Mouse (Mus musculus): ENCODE results near the gene Cdkal1. TPM values are rescaled to one million over a fixed set of nuclear protein-coding genes. Genes with fewer than 3 reads are reported as not detected.

The Cdkal1 gene
- total and polyA plus RNA-seq, 3 experiments = 3.9 to 30.3 (median 29.9) TPM

DNA sequence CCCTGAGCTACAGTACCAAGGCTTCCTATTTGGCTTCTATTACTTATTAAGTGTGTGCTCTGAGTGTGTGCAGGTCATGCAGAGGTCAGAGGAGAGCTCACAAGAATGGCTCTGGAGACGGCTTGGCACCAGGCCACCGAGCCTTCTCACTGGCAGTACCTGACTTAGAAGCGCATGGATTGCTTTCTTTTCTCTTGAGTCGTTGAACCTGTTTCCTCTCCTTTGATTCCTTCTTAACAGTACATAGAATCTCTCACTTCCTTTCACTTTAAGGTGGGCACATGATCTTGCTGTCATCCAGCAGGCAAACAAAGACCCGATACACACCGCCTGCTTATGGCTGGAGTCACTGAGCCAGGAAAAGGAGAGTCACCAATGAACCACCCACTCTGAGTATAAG, 74.8 kb downstream of the Cdkal1 start:
- H3K4me1 ChIP-seq (ENCODE audit: control insufficient read depth, insufficient read depth, low read length) = peaks cover 10% of the 10 kb centered on the region
- peaks cover 2% of the 10 kb centered on the region for H3K36me3 ChIP-seq (ENCODE audit: control insufficient read depth, insufficient read depth, low read length)
- no peak overlapping the region for H3K27ac ChIP-seq
- H3K4me3 ChIP-seq = no peak overlapping the region
- intact Hi-C loops (cut with DNase I) = no loop called here
- no peaks in the 10 kb centered on the region for H3K27me3 ChIP-seq (ENCODE audit: control insufficient read depth, insufficient read depth, low read length)
- no peaks in the 10 kb centered on the region; the same call in 1 of the 2 replicates for H3K79me2 ChIP-seq (replicated peaks; ENCODE audit: control insufficient read depth, insufficient read depth, low read length)
- no peak for TF ChIP-seq POLR2A (IDR thresholded peaks at IDR 0.05; ENCODE audit: insufficient read depth, low read depth, low read length)
- no peak for TF ChIP-seq EP300 (IDR thresholded peaks at IDR 0.05; ENCODE audit: insufficient read depth, low read depth, low read length)
- no peak for TF ChIP-seq CTCF (IDR thresholded peaks at IDR 0.05)
- WGBS = 23% methylated on average over 6 of the region's 6 CpGs
- peak; percentile 39 to 52 for DNase-seq
- H3K9ac ChIP-seq (ENCODE audit: low read depth, low read length) = no peak overlapping the region

DNA sequence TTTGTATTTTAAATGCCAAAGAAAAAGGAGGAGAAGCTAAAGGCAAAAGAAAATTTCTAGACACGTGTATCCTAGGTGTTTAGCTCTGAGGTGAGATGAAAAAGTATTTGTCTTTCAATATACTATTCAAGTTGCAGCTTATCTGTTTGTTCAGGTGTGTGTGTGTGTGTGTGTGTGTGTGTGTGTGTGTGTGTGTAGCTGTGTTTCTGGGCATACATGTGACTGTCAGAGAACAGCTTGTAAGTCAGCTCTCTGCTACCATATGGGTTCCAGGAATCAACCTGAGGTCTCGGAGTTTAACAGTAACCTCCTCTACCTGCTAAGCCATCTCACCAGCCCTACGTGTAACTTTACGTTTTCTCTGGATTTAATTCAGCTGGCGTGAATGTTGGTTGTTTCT, 76.0 kb downstream of the Cdkal1 start:
- Histone ChIP-seq H3K27me3 (ENCODE audit: control insufficient read depth, insufficient read depth, low read length) (no peaks in the 10 kb centered on the region), H3K9ac (ENCODE audit: low read depth, low read length) (no peak overlapping the region), H3K79me2 (replicated peaks; ENCODE audit: control insufficient read depth, insufficient read depth, low read length) (no peaks in the 10 kb centered on the region), H3K4me1 (ENCODE audit: control insufficient read depth, insufficient read depth, low read length) (peaks cover 10% of the 10 kb centered on the region), H3K4me3 (no peak overlapping the region), H3K36me3 (ENCODE audit: control insufficient read depth, insufficient read depth, low read length) (peaks cover 2% of the 10 kb centered on the region), H3K27ac (no peak overlapping the region)
- DNase-seq = no peak
- TF ChIP-seq EP300 (IDR thresholded peaks at IDR 0.05; ENCODE audit: insufficient read depth, low read depth, low read length) (no peak), CTCF (IDR thresholded peaks at IDR 0.05) (no peak), POLR2A (IDR thresholded peaks at IDR 0.05; ENCODE audit: insufficient read depth, low read depth, low read length) (no peak)
- WGBS = 96% methylated on average over 5 of the region's 5 CpGs
- intact Hi-C loops (cut with DNase I) = no loop called here

DNA sequence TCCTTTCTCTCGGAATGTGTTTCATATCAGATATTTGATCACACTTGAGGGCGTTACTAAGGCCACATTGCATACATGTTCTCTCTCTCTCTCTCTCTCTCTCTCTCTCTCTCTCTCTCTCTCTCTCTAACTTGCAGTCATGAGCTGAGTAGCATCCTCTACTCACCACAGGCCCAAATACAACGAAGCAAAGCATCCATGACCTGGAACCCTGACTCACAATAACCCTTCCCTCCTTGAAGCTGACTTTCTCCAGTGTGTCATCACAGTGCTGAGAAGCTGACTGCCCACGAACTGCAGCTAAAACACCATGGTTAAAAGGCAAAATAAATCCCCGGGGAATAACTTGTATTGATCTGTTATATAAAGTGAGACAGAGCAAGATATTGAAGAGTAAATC, 76.4 kb downstream of the Cdkal1 start:
- Histone ChIP-seq H3K27ac (no peak overlapping the region), H3K9ac (ENCODE audit: low read depth, low read length) (no peak overlapping the region), H3K36me3 (ENCODE audit: control insufficient read depth, insufficient read depth, low read length) (peaks cover 2% of the 10 kb centered on the region), H3K79me2 (replicated peaks; ENCODE audit: control insufficient read depth, insufficient read depth, low read length) (no peaks in the 10 kb centered on the region), H3K27me3 (ENCODE audit: control insufficient read depth, insufficient read depth, low read length) (no peaks in the 10 kb centered on the region), H3K4me1 (ENCODE audit: control insufficient read depth, insufficient read depth, low read length) (peaks cover 10% of the 10 kb centered on the region), H3K4me3 (no peak overlapping the region)
- WGBS = 85% methylated on average over 5 of the region's 5 CpGs
- intact Hi-C loops (cut with DNase I) = no loop called here
- DNase-seq = no peak
- no peak for TF ChIP-seq EP300 (IDR thresholded peaks at IDR 0.05; ENCODE audit: insufficient read depth, low read depth, low read length)
- TF ChIP-seq POLR2A (IDR thresholded peaks at IDR 0.05; ENCODE audit: insufficient read depth, low read depth, low read length) = no peak
- TF ChIP-seq CTCF (IDR thresholded peaks at IDR 0.05) = no peak

GRCm38 (mm10) chr13:29778124-29778523, 77.3 kb downstream of the Cdkal1 start:
- no peak overlapping the region for H3K9ac ChIP-seq (ENCODE audit: low read depth, low read length)
- no peaks in the 10 kb centered on the region for H3K79me2 ChIP-seq (replicated peaks; ENCODE audit: control insufficient read depth, insufficient read depth, low read length)
- H3K36me3 ChIP-seq (ENCODE audit: control insufficient read depth, insufficient read depth, low read length) = peaks cover 7% of the 10 kb centered on the region
- DNase-seq = no peak
- H3K27me3 ChIP-seq (ENCODE audit: control insufficient read depth, insufficient read depth, low read length) = no peaks in the 10 kb centered on the region
- H3K4me1 ChIP-seq (ENCODE audit: control insufficient read depth, insufficient read depth, low read length) = peaks cover 13% of the 10 kb centered on the region
- intact Hi-C loops (cut with DNase I) = no loop called here
- TF ChIP-seq EP300 (IDR thresholded peaks at IDR 0.05; ENCODE audit: insufficient read depth, low read depth, low read length) = no peak
- no peak for TF ChIP-seq CTCF (IDR thresholded peaks at IDR 0.05)
- no peak for TF ChIP-seq POLR2A (IDR thresholded peaks at IDR 0.05; ENCODE audit: insufficient read depth, low read depth, low read length)
- no peak overlapping the region for H3K27ac ChIP-seq
- WGBS = 88% methylated on average over 6 of the region's 6 CpGs
- no peak overlapping the region for H3K4me3 ChIP-seq

DNA sequence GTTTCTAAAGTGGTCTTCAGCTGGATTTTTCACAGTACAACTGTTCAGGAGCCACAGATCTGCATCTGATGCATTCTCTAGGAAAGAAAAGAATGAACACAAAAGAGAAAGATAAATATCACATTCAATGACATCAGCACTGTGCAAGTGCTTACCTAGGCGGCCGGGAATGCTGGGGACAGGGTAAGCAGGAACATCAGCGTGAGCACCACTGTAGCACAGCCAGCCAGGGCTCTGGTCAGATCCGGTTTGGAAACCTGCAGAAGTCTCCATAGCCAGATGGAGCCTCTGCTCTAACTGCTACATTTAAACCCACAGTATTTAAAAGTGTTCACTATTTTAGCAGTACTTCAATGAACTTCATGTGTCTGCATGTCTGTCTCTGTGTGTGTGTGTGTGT, 78.2 kb downstream of the Cdkal1 start:
- Histone ChIP-seq H3K36me3 (ENCODE audit: control insufficient read depth, insufficient read depth, low read length) (peaks cover 7% of the 10 kb centered on the region), H3K4me1 (ENCODE audit: control insufficient read depth, insufficient read depth, low read length) (peaks cover 11% of the 10 kb centered on the region), H3K27ac (no peak overlapping the region), H3K4me3 (no peak overlapping the region), H3K9ac (ENCODE audit: low read depth, low read length) (no peak overlapping the region), H3K27me3 (ENCODE audit: control insufficient read depth, insufficient read depth, low read length) (no peaks in the 10 kb centered on the region), H3K79me2 (replicated peaks; ENCODE audit: control insufficient read depth, insufficient read depth, low read length) (no peaks in the 10 kb centered on the region)
- DNase-seq = no peak
- intact Hi-C loops (cut with DNase I) = no loop called here
- no peak for TF ChIP-seq CTCF (IDR thresholded peaks at IDR 0.05)
- no peak for TF ChIP-seq POLR2A (IDR thresholded peaks at IDR 0.05; ENCODE audit: insufficient read depth, low read depth, low read length)
- no peak for TF ChIP-seq EP300 (IDR thresholded peaks at IDR 0.05; ENCODE audit: insufficient read depth, low read depth, low read length)
- 86% methylated on average over 4 of the region's 4 CpGs for WGBS

DNA sequence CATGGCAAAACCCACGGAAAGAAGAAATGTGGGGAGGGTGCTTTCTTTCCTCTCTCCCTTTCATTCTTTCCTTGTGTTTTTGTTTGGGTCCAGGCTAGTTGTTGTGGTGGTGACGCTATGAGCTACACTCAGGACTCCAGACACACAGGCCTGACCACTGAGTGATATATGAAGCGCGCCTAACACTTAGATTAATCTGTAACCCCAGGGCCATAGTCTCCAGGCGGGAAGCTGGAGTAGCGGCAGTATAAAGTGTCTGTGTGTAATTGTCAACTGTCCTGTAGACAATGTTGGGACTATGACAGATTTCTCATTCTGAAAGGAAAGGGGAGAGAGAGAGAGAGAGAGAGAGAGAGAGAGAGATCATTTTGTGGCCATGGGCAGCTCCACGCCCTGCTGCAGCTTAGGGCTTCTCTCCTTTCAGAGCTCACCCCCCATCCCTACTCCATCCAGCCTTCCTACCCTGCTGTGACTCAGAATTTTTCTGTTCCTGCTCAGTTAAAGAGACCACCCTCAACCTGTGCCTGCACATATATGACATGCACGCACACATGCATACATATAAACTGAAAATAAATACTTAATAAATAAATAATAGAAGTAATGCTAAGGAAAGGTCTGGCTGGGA, 79.8 kb downstream of the Cdkal1 start:
- H3K4me1 ChIP-seq (ENCODE audit: control insufficient read depth, insufficient read depth, low read length) = peaks cover 5% of the 10 kb centered on the region
- no peak overlapping the region for H3K27ac ChIP-seq
- 97% methylated on average over 8 of the region's 8 CpGs for WGBS
- no peaks in the 10 kb centered on the region for H3K79me2 ChIP-seq (replicated peaks; ENCODE audit: control insufficient read depth, insufficient read depth, low read length)
- peaks cover 5% of the 10 kb centered on the region for H3K36me3 ChIP-seq (ENCODE audit: control insufficient read depth, insufficient read depth, low read length)
- no peaks in the 10 kb centered on the region for H3K27me3 ChIP-seq (ENCODE audit: control insufficient read depth, insufficient read depth, low read length)
- DNase-seq = no peak
- intact Hi-C loops (cut with DNase I) = no loop called here
- no peak overlapping the region for H3K9ac ChIP-seq (ENCODE audit: low read depth, low read length)
- no peak overlapping the region for H3K4me3 ChIP-seq
- TF ChIP-seq POLR2A (IDR thresholded peaks at IDR 0.05; ENCODE audit: insufficient read depth, low read depth, low read length) (no peak), EP300 (IDR thresholded peaks at IDR 0.05; ENCODE audit: insufficient read depth, low read depth, low read length) (no peak), CTCF (IDR thresholded peaks at IDR 0.05) (no peak)
